Comparison of ENCODE assay signal across 24 mouse cellular contexts in the genomic region with DNA sequence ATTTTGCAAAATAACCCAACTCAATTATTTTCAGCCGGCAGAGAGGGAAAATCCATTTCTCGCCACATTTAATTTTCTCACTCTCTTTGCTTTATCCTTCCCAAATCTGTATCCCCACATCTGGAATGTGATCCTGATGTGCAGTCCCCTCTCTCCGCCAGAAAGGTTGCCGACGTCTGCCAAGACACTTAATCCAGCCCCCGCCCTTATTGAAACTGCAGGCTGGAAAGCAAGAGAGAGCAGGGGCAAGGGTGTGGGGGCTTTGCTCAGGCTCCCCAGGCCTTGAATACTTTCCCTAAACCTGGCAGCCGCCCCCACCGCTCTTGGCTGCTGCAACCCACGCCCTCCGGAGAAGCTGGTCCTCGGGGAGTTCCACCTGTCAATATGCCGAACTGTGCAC.
A peak's percentile ranks its signal among the peaks of the same experiment; 100 is the strongest.
DNase-seq lines count a peak whose midpoint lies in the region; ATAC-seq lines count a peak whose summit lies in the region.
"Had no signal": no experiment of that assay in that cellular context is flagged by ENCODE, and none has a peak within 500 bp of the region (broad histone marks: within the 10 kb centered on the region; RNA-seq: fewer than 3 reads in every experiment).

No protein-coding gene starts in this region.

- peak overlapping the region; percentile 57 for H3K27ac ChIP-seq in limb, embryonic 15.5 days
- no peak overlapping the region for H3K27ac ChIP-seq in hindbrain, embryonic 12.5 days
- H3K27ac ChIP-seq: embryonic facial prominence, embryonic 12.5 days; forebrain, embryonic 10.5 days; heart, adult 2 months; heart, embryonic 15.5 days; hindbrain, embryonic 14.5 days had no signal

- H3K4me2 ChIP-seq in limb, embryonic 15.5 days, result no peak overlapping the region
- no peak overlapping the region for H3K4me2 ChIP-seq in hindbrain, embryonic 12.5 days (replicated peaks)
- H3K4me2 ChIP-seq: embryonic facial prominence, embryonic 12.5 days; heart, embryonic 11.5 days; heart, embryonic 15.5 days; hindbrain, embryonic 14.5 days had no signal

- peak; percentile 29 for DNase-seq in gastrocnemius, postnatal 10 days
- DNase-seq in gastrocnemius, postnatal 36 days, result no peak
- peak; percentile 20 for DNase-seq in urinary bladder, postnatal 14 days (ENCODE audit: low spot score)
- no peak for DNase-seq in urinary bladder, adult 2 months (ENCODE audit: low spot score)
- DNase-seq in gastrocnemius, postnatal 25 days, result peak; percentile 12
- DNase-seq in layer of hippocampus, postnatal 14 days (ENCODE audit: low spot score in 2 of 2), result no peak
- DNase-seq: adrenal gland, postnatal 14 days; cerebellum, adult 18-20 months; cerebellum, adult 9-11 months; embryo, embryonic 11 days; heart, postnatal 14 days had no signal

- H3K36me3 ChIP-seq in limb, embryonic 15.5 days, result no peaks in the 10 kb centered on the region
- H3K36me3 ChIP-seq in hindbrain, embryonic 12.5 days, result no peaks in the 10 kb centered on the region
- H3K36me3 ChIP-seq: embryonic facial prominence, embryonic 12.5 days; forebrain, embryonic 10.5 days; heart, embryonic 15.5 days had no signal

- peaks cover 25% of the 10 kb centered on the region for H3K4me1 ChIP-seq in limb, embryonic 15.5 days
- H3K4me1 ChIP-seq in hindbrain, embryonic 12.5 days, result peaks cover 7% of the 10 kb centered on the region; the same call in 1 of the 2 replicates
- H3K4me1 ChIP-seq: embryonic facial prominence, embryonic 12.5 days; heart, embryonic 15.5 days had no signal

- intact Hi-C loops in gastrocnemius, postnatal 36 days (cut with DNase I), result no loop called here

- H3K9me3 ChIP-seq in limb, embryonic 15.5 days, result no peaks in the 10 kb centered on the region
- 0 out of 2 replicates have a peak, but pooled peaks cover 5% of the 10 kb centered on the region for H3K9me3 ChIP-seq in hindbrain, embryonic 12.5 days (replicated peaks)
- H3K9me3 ChIP-seq: embryonic facial prominence, embryonic 12.5 days; forebrain, embryonic 10.5 days; heart, embryonic 15.5 days had no signal

- no peaks in the 10 kb centered on the region for H3K27me3 ChIP-seq in limb, embryonic 15.5 days
- H3K27me3 ChIP-seq in hindbrain, embryonic 12.5 days, result no peaks in the 10 kb centered on the region
- H3K27me3 ChIP-seq: embryonic facial prominence, embryonic 12.5 days; heart, embryonic 15.5 days; Patski had no signal

- H3K9ac ChIP-seq in limb, embryonic 15.5 days, result no peak overlapping the region
- H3K9ac ChIP-seq in hindbrain, embryonic 12.5 days, result no peak overlapping the region
- H3K9ac ChIP-seq: embryonic facial prominence, embryonic 12.5 days; heart, embryonic 15.5 days; hindbrain, embryonic 14.5 days had no signal

- ATAC-seq in limb, embryonic 15.5 days (ENCODE audit: insufficient number of reproducible peaks, low FRiP score, low TSS enrichment, low read depth), result peak; percentile 61; the same call in 1 of the 2 replicates
- ATAC-seq in hindbrain, embryonic 12.5 days (ENCODE audit: low FRiP score), result no peak
- ATAC-seq: activated CD4-positive, CD25-positive, alpha-beta regulatory T cell, adult 4 months; forebrain, embryonic 14.5 days; intestine, embryonic 16.5 days; Patski had no signal

- WGBS in limb, embryonic 15.5 days, result 48% methylated on average over 12 of the region's 12 CpGs
- WGBS in hindbrain, embryonic 12.5 days, result 68% methylated on average over 12 of the region's 12 CpGs

- H3K4me3 ChIP-seq in limb, embryonic 15.5 days, result no peak overlapping the region
- no peak overlapping the region for H3K4me3 ChIP-seq in hindbrain, embryonic 12.5 days
- H3K4me3 ChIP-seq: embryonic facial prominence, embryonic 12.5 days; erythroblast, embryonic 14.5 days; forebrain, embryonic 10.5 days; heart, adult 2 months; heart, embryonic 15.5 days had no signal

Comparison
In these comparisons a context has a peak if more than half of its experiments do, and no peak if none do; other contexts are left out.
1. DNase-seq: peak in gastrocnemius, postnatal 10 days (single experiment), urinary bladder, postnatal 14 days (single experiment) and gastrocnemius, postnatal 25 days (single experiment); none in gastrocnemius, postnatal 36 days (0 of 2), urinary bladder, adult 2 months (single experiment) and layer of hippocampus, postnatal 14 days (0 of 2).